Mouse (Mus musculus) cerebellum, adult 2 months (tissue): Measurements from ENCODE around the gene Mlf2.

Source experiments
- CTCF ChIP-seq: fragments of 200-500 bp; IDR thresholded peaks from 2 replicates; pipeline ENCODE4 v1.5.1; 2011; ENCODE audit warnings: low read depth, mild to moderate bottlenecking, control low read depth, low read length, moderate library complexity, borderline replicate concordance; ENCODE audit not compliant: insufficient read depth
- POLR2A ChIP-seq: fragments of 200-500 bp; IDR thresholded peaks from 2 replicates; pipeline ENCODE4 v1.6.1; 2011; ENCODE audit warnings: low read length, control low read depth, borderline replicate concordance; ENCODE audit not compliant: insufficient read depth

DNA sequence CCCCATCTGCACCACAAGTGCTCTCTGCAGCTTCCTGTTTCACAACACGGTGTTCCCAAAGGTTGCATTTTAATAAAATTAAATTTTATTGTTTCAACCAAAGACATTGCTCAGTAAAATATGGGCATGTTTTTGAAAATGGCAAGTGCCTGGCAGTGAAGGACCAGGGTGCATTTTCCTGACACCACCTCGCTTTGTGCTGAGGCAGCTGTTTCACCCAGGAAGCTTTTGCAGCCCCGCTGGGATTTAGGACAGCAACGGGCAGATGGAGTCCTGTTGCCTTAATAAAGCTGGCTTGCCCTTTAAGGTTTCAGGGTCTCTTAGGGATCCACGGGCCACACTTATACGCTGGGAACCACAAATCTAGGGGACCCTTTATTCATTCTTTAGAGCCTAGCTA is 40.2 kb upstream of the Mlf2 start:
- no peak for TF ChIP-seq CTCF
- no peak for TF ChIP-seq POLR2A
